Mouse (Mus musculus) hematopoietic stem cell, adult 5-6 weeks (primary cell): ENCODE results near the gene Fmo6. TPM values are rescaled to one million over a fixed set of nuclear protein-coding genes. Genes with fewer than 3 reads are reported as not detected.

ENCODE experiments used
- ATAC-seq, 2 experiments: fragments of 125-278 bp in 1 of 2; replicated peaks in 1 of 2; 2 replicates each; pipeline ENCODE4 v1.8.0; 2016 to 2017; ENCODE audit warnings: inconsistent platforms in 2 of 2, mild to moderate bottlenecking in 2 of 2, moderate number of reproducible peaks in 2 of 2, low read depth in 1 of 2, moderate TSS enrichment in 1 of 2; ENCODE audit not compliant: low FRiP score in 2 of 2, poor library complexity in 2 of 2, severe bottlenecking in 2 of 2, insufficient read depth in 1 of 2, low TSS enrichment in 1 of 2
- total RNA-seq: library from RNA; stranded (forward); fragments of 172-1452, 232-1000 nt; gene quantifications from 2 replicates; pipeline ENCODE4 v1.2.3, GENCODE M21; 2017

Fmo6 gene
- total RNA-seq, 1 experiment from 2014 or later, result not detected

- ATAC-seq, result no peak
Measured at GRCm38 (mm10) chr1:162930631-162931030, 6.7 kb downstream of the Fmo6 start.

GRCm38 (mm10) chr1:162929146-162929545, 8.2 kb downstream of the Fmo6 start:
- no peak for ATAC-seq

DNA sequence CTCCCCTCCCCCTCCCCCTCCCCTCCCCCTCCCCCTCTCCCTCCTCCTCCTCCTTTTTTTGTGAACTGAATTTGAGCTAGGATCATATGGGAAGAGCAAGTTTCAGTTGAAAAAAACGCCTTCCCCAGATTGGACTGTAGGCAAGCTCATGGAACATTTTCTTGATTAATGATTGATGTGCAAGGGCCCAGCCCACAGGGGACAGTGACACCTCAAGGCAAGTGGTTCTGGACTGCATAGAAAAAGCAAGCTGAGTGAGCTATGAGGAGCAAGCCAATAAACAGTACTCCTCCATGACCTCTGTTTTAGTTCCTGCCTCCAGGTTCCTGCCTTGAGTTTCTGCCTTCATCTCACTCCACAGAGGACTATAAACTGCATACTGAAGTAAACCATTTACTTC, 12.2 kb downstream of the Fmo6 start:
- ATAC-seq, result no peak

- ATAC-seq, result no peak
Measured at GRCm38 (mm10) chr1:162916661-162917060, 20.7 kb downstream of the Fmo6 start.

DNA sequence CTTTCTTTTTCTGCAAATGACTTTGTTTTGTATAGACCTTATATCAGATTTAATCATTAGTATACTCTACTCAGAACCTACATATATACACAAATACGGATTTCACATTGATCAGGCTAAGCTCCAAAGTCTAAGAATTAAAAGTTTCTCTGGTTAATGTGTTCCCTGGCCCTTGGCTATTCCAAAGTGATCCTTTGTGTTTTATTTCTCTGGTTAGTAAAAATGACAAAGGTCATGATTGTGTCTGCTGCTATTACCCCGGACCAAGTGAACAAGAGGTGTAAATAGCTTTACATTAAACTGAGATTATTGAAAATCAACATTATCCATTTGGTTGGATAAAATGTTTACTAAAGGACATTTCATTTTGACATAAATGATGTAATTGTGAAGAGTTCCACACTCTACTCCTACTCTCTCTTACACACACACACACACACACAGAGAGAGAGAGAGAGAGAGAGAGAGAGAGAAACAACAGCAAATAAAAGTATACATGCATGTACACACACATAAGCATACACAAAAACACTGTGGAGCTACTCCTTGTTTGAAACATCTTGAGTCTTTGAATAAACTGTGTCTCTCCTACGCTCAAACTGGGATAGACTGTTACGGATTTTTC, 22.3 kb downstream of the Fmo6 start:
- ATAC-seq, result no peak

DNA sequence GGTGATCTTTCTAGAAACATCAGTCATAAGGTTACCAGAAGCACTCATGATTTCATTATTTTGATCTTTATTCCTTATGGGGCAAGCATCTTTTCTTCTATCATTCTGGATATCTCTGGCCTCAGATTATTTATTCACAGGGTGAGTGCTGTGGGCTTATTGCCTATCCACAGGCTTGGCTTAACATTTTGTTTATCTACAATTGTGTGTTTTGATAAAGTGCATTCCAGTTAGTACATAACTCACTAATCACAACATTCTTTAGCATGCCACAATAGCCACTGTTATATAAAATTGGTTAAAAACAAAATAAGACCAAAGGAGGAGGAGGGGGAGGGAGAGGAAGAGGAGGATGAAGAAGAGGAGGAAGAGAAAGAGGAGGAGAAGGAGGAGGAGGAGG, 25.2 kb downstream of the Fmo6 start:
- ATAC-seq, result no peak

GRCm38 (mm10) chr1:162901879-162902278, 35.4 kb downstream of the Fmo6 start:
- no peak for ATAC-seq

- no peak for ATAC-seq
Measured at GRCm38 (mm10) chr1:162897838-162898811, 39.2 kb downstream of the Fmo6 start, which contains the start of gene Fmo2. Fmo2 (minus strand) TSS chr1:162898726.

DNA sequence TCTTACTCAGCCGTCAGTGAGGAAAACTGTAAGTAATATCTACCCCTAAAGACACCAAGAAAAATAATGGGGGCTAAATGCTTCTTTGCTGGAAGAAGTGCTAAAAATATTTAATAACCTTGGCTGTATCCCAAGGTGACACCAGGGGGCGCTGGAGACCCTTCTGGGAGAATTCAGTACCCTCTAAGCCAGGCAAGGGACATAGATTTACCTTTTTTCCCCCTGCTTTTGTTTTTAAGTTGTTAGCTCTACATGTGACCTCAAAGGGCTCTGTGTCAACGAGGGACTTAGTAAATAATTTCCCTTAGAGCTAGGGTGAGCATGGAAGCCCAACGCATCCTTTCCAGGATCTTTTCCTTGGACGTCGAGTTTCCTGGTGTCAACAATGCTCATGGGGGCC, 41.4 kb downstream of the Fmo6 start:
- ATAC-seq, result peak; percentile 62 to 69; a peak in 3 of 4 replicates

GRCm38 (mm10) chr1:162893014-162893413, 44.3 kb downstream of the Fmo6 start:
- no peak for ATAC-seq

DNA sequence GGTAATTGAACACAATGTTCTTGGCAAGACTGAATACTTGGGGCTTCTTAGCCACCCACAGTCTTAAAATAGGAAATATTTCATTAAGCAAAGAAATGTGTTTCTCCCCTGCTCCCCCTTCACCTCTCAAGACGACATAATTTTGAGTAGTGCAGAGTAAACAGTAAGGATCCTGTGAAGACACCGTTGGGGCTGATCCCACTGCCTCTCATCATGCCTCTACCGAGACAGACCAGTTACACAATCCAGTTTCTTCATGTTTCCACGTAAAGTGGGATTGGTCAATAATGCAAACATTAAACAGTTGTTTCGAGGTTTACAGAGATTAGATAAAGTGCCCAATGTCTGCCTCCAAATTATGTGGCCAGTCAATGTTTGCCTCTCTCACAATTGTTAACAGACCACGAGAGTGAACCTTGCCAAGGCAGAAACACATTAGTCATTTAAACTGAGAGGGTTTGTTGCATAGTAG, 45.3 kb downstream of the Fmo6 start:
- no peak for ATAC-seq

DNA sequence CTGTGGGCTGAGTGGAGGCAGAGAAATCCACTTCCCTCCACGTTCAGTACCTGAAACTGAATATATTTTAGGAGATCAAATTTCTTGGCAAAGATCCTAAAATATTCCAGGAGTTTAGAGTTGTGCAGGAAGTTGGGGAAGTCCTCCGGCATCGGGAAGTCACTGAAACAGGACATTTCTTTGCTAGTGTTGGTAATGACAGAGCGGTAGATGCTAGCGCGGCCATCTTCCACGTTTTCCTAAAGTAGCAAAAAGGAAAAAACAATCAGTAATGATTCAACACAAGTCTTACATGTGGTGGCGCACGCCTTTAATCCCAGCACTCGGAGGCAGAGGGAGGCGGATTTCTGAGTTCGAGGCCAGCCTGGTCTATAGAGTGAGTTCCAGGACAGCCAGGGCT, 48.7 kb downstream of the Fmo6 start:
- no peak for ATAC-seq

DNA sequence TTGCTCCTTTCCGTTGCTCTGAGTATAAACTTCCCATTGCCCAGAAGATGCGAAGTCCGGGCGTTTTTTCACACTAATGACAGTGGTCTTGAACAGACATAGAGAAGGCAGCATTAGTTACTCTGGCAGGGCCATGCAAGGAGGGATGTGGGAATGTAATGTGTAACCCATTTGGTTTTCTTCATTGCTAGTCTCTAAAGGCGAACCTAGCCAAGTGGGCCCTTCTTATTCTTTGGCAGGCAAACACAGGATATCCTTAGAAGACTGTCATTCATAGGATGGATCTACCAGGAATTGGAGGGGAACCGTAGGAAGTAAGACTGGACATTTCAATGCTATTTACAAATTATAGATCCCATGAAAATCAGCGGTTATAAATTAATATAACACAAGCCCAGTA, 49.7 kb downstream of the Fmo6 start:
- ATAC-seq, result no peak

DNA sequence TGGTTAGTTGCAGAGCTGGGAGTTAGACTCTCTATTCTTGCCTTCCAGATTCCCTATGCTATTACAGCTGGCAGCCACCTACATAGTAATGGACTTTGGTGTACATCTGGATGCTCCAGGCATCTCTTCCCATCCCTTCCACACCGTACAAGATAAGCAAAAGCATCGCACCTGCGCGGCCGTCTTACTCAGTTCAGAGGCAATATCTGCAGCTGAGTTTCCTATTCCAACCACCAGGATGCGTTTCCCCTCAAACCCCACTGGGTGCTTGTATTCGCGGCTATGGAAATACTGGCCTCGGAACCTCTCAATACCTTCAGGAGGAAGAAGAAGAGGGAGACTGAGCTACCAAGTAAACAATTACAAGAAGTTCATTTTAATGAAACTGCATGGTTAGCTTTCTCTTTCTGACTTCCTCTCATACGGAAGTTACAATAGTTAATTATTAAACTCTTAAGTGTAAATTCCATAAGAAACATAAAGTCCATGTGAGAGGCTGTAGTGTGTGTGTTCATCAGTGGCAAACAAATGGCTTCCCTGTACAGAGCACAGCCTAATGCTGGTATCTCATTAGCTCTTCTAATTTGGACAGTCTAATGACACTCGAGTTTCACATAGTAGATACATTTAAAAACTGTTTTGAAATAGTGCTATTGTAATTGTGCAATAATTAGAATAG, 51.0 kb downstream of the Fmo6 start:
- no peak for ATAC-seq

GRCm38 (mm10) chr1:162882681-162883080, 54.6 kb downstream of the Fmo6 start:
- ATAC-seq, result no peak

DNA sequence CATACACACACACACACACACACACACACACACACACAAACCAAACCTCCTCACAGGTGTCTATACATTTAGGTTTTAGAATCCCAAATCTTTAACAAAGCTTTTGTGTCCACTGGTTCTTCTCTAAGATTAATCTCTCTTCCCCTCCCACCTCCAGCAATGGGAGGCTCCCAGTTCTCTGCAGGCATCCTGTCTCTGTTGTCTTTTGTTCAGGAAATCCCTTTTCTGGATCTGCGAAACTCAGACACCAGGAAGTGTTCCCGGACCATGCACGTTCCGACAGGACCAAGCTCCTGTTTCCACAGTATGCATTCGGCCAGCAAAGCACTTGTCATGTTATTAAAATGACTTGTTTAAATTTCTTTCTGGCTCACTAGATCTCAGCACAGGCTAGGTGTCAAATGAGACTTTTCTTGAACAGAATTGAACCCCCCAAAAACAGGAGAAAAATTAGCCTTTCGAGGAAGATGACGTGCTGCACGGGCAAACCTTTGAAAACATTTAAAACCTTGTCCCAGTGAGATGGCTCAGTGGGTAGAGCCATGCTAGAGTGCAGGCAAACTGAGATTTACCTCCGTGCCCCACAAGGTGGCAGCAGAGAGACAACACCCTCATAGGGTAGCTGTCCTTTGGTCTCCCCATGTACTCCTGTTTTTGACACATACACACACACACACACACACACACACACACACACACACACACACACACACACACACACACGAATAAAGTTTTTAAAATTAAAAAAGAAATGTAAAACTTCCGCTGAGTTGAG, 57.5 kb downstream of the Fmo6 start:
- peak in 1 of 2 experiments; percentile 39; a peak in 1 of 4 replicates for ATAC-seq

- no peak for ATAC-seq
Measured at GRCm38 (mm10) chr1:162875091-162875490, 62.2 kb downstream of the Fmo6 start.
